Mouse (Mus musculus) limb, embryonic 11.5 days (tissue): Measurements from ENCODE around the gene Abcc4. TPM values are rescaled to one million over a fixed set of nuclear protein-coding genes. Genes with fewer than 3 reads are reported as not detected.

Experiments
- ATAC-seq: fragments of 200-750 bp; cut with Nextera tagmentation; 2 replicates; pipeline ENCODE4 v1.8.0; 2017; ENCODE audit warnings: low read depth; ENCODE audit not compliant: insufficient number of reproducible peaks, low FRiP score, low TSS enrichment
- DNase-seq: peaks from one replicate; pipeline ENCODE4 v3.0.0-alpha.2; 2015; ENCODE audit warnings: low spot score
- H3K27ac ChIP-seq: fragments of 300-500 bp; sonication (generic); replicated peaks from 2 replicates; pipeline ENCODE4 v1.5.1; 2014; ENCODE audit warnings: low read depth, mild to moderate bottlenecking, low read length
- H3K27me3 ChIP-seq: fragments of 300-500 bp; sonication (generic); 2 replicates; pipeline ENCODE4 v1.6.1; 2014; ENCODE audit warnings: mild to moderate bottlenecking, low read length, mixed read lengths; ENCODE audit not compliant: control insufficient read depth, insufficient read depth
- H3K36me3 ChIP-seq: fragments of 300-500 bp; sonication (generic); 2 replicates; pipeline ENCODE4 v1.6.1; 2014; ENCODE audit warnings: mild to moderate bottlenecking, low read length, moderate library complexity, mixed read lengths; ENCODE audit not compliant: control insufficient read depth, insufficient read depth
- H3K4me1 ChIP-seq: fragments of 300-500 bp; sonication (generic); 2 replicates; pipeline ENCODE4 v1.6.1; 2014; ENCODE audit warnings: low read length, mixed read lengths; ENCODE audit not compliant: control insufficient read depth, insufficient read depth
- H3K4me2 ChIP-seq: fragments of 300-500 bp; sonication (generic); 2 replicates; pipeline ENCODE4 v1.6.1; 2014; ENCODE audit warnings: low read depth, mild to moderate bottlenecking, moderate library complexity; ENCODE audit not compliant: severe bottlenecking
- H3K4me3 ChIP-seq: fragments of 300-500 bp; sonication (generic); 2 replicates; pipeline ENCODE4 v1.5.1; 2014; ENCODE audit warnings: low read depth, low read length
- H3K9ac ChIP-seq: fragments of 300-500 bp; sonication (generic); 2 replicates; pipeline ENCODE4 v1.6.1; 2014; ENCODE audit warnings: mild to moderate bottlenecking, low read length
- H3K9me3 ChIP-seq: fragments of 300-500 bp; sonication (generic); 2 replicates; pipeline ENCODE4 v1.6.1; 2016; ENCODE audit warnings: low read length; ENCODE audit not compliant: control insufficient read depth
- WGBS: fragments of 180-500 bp; shearing (Covaris S2); extraction: QIAGEN DNeasy Blood & Tissue Kit; methylation state at CpG from one replicate; pipeline ENCODE4 v1.1.7; 2014; 5-methylcytosine and 5-hydroxymethylcytosine counted together
- polyA plus RNA-seq: library from polyadenylated mRNA; unstranded; fragments of >200 nt; fragmentation: Nextera tagmentation; extraction: Ambion mirVana; gene quantifications from 2 replicates; pipeline ENCODE4 v1.2.1, GENCODE M21; 2014

Abcc4 gene
- polyA plus RNA-seq, 1 experiment from 2014 or later = 2.9 TPM

DNA sequence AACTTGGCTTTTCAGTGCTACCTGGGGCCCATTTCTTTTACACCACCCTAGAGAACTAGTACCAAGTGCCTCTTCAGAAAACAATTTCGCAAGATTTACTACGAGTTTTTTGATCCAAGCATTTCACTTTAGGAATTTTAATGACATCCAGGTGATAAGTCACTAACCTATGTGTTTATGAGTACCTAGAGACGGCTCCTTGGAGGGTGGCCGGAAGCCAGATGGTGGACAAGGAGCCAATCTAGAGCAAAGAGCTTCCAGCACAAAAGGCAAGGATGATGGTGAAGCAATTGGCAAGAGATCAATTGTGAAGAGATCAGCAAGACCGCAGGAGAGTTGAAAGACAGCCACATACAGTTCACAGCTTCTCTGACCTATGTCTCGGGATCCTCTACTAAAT, 8.7 kb upstream of the Abcc4 start:
- Histone ChIP-seq H3K9me3 (no peaks in the 10 kb centered on the region), H3K4me3 (no peak overlapping the region), H3K4me1 (peaks cover 20% of the 10 kb centered on the region), H3K4me2 (no peak overlapping the region), H3K27me3 (peaks cover 4% of the 10 kb centered on the region; the same call in 1 of the 2 replicates), H3K9ac (no peak overlapping the region), H3K36me3 (no peaks in the 10 kb centered on the region), H3K27ac (no peak overlapping the region)
- no peak for ATAC-seq
- 28% methylated on average over 6 of the region's 6 CpGs for WGBS
- peak; percentile 51 for DNase-seq

DNA sequence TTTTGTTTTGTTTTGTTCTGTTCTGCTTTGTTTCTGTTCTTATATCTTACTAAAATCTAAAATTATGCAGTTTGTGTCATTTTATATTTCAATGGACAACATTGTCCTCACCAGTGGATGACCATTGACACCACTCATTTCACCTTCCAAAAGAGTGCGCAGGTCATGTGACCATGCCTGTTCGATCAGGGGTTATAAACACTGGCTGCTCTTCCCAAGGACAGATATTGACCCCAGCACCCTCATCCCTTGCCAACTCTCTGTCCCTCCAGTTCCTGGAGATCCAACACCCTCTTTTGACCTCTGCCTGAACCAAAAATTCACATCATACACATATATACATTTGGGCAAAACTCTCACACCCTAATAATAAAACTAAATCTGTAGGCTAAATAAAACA, 8.3 kb upstream of the Abcc4 start:
- DNase-seq (no peak), ATAC-seq (no peak)
- Histone ChIP-seq H3K36me3 (no peaks in the 10 kb centered on the region), H3K27ac (no peak overlapping the region), H3K9ac (no peak overlapping the region), H3K27me3 (peaks cover 4% of the 10 kb centered on the region; the same call in 1 of the 2 replicates), H3K9me3 (no peaks in the 10 kb centered on the region), H3K4me2 (no peak overlapping the region), H3K4me3 (no peak overlapping the region), H3K4me1 (peaks cover 20% of the 10 kb centered on the region)
- 71% methylated on average over 2 of the region's 2 CpGs for WGBS

DNA sequence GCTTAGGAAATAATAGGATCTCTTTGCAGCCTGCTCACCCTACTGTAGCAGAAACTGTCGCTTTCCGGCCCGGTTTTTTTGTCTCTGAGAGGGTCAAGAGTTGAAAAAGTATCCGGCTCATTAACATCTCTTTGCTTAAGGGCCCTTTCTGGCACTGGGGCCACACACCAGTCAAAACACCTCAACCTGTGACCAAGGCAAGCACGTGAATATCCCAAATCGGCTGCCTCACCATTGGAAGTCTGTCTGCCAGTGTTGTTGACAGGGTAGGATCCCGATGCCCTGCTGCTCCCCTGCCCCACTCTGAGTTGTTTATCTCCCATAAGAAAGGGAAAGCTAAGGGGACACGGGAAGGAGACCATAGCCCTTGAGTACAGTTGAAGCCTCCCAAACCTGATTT, 7.8 kb upstream of the Abcc4 start:
- DNase-seq = no peak
- peaks cover 4% of the 10 kb centered on the region; the same call in 1 of the 2 replicates for H3K27me3 ChIP-seq

DNA sequence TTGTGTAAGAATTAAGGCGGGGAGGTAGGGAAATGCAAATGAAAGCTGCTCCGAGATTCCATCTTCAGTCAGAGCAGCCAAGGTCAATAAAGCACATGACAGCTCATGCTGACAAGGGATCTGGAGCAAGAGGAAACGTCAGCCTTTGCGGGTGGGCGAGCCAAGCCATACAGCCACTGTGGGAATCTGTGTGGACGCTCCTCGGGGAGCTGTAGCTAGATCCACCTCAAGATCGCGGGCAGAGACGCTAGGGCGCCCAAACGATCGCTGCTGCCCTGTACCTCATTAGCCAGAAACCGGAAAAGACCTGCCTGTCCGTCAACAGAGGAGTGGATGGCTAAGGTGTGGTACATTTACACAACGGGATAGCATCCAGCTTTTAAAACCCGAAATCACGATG, 7.4 kb upstream of the Abcc4 start:
- Histone ChIP-seq H3K27me3 (peaks cover 4% of the 10 kb centered on the region; the same call in 1 of the 2 replicates), H3K9me3 (no peaks in the 10 kb centered on the region), H3K9ac (no peak overlapping the region), H3K4me1 (peaks cover 15% of the 10 kb centered on the region), H3K27ac (no peak overlapping the region), H3K4me2 (peak overlapping the region; percentile 47), H3K36me3 (no peaks in the 10 kb centered on the region), H3K4me3 (0 out of 2 replicates have a peak overlapping the region, but pooled peaks have one; percentile 19)
- ATAC-seq (no peak), DNase-seq (peak; percentile 46)
- 4% methylated on average over 18 of the region's 18 CpGs for WGBS

More for the DNA sequence above, 7.8 kb upstream of the Abcc4 start:
- no peaks in the 10 kb centered on the region for H3K36me3 ChIP-seq
- H3K4me1 ChIP-seq = peaks cover 16% of the 10 kb centered on the region
- WGBS = 5% methylated on average over 8 of the region's 8 CpGs
- no peak overlapping the region for H3K4me3 ChIP-seq
- H3K27ac ChIP-seq = no peak overlapping the region
- no peaks in the 10 kb centered on the region for H3K9me3 ChIP-seq
- H3K4me2 ChIP-seq = peak overlapping the region; percentile 47
- no peak overlapping the region for H3K9ac ChIP-seq
- no peak for ATAC-seq

DNA sequence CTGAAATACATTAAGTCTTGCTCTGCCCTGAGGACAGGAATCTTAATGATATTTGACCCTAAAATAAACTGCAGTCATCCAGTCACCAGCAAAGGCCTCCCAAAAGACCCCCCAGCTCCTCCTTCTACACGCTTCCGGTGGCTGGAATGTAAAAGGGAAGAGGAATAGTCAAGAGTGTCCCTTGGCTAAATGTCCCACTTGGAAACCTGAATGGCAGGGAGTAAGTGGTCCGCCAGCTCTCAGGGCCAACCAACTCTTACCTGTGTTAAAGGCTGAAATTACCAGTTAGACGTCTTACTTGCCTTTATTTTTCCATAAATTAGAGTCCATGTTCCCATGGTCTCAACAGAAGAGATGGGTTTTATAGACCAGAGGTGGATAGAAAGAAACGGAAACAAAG, 6.9 kb upstream of the Abcc4 start:
- Histone ChIP-seq H3K36me3 (no peaks in the 10 kb centered on the region), H3K4me2 (no peak overlapping the region; the same call in 1 of the 2 replicates), H3K9me3 (no peaks in the 10 kb centered on the region), H3K27ac (no peak overlapping the region), H3K4me3 (no peak overlapping the region), H3K27me3 (peaks cover 8% of the 10 kb centered on the region; the same call in 1 of the 2 replicates), H3K4me1 (peaks cover 15% of the 10 kb centered on the region), H3K9ac (no peak overlapping the region)
- WGBS = 49% methylated on average over 5 of the region's 5 CpGs
- ATAC-seq (no peak), DNase-seq (no peak)

DNA sequence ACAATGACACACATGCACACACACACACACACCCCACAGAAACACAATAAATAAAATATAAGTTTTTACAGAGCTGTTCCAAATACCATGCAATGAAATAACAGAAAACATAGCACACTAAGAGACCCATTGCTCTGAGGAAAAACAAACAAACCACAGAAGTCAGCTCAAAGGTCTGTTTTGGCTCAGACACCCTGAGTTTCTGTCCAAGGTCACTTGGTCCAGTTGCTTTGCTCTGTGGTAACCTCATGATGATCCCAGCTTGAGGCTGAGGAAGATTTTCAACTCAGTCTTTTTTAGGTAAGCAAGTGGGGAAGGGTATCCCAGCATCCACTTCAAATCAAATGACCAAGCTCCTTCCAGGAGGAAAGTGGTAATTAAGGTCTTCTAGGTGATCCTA, 4.9 kb upstream of the Abcc4 start:
- Histone ChIP-seq H3K9me3 (no peaks in the 10 kb centered on the region), H3K27ac (no peak overlapping the region), H3K36me3 (no peaks in the 10 kb centered on the region), H3K9ac (no peak overlapping the region), H3K4me3 (no peak overlapping the region), H3K4me1 (peaks cover 20% of the 10 kb centered on the region), H3K27me3 (peaks cover 20% of the 10 kb centered on the region), H3K4me2 (no peak overlapping the region)
- DNase-seq = no peak
- no peak for ATAC-seq

DNA sequence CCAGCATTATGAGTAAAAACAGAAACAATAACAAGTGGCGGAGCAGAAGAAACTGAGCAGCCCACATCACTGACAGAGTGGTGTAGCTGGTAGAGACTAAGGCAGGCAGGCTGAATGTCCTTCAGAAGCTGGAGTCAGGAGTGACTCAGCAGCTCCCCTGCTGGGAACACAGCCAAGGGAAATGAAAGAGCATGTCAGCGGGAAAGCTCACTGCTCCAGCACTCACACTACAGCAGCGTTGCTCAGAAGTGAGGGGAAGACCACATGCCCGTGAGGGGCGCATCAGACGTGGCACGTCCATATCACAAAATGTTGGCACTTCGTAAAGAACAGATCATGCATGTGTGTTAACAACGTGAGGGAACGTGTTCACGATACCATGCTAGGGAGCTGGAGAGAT, 3.7 kb upstream of the Abcc4 start:
- 39% methylated on average over 11 of the region's 11 CpGs for WGBS
- Histone ChIP-seq H3K27me3 (peaks cover 30% of the 10 kb centered on the region), H3K4me2 (no peak overlapping the region; the same call in 1 of the 2 replicates), H3K9me3 (no peaks in the 10 kb centered on the region), H3K4me1 (peaks cover 23% of the 10 kb centered on the region), H3K27ac (no peak overlapping the region), H3K9ac (no peak overlapping the region), H3K36me3 (no peaks in the 10 kb centered on the region), H3K4me3 (no peak overlapping the region)
- peak; percentile 70 for DNase-seq
- ATAC-seq = no peak

DNA sequence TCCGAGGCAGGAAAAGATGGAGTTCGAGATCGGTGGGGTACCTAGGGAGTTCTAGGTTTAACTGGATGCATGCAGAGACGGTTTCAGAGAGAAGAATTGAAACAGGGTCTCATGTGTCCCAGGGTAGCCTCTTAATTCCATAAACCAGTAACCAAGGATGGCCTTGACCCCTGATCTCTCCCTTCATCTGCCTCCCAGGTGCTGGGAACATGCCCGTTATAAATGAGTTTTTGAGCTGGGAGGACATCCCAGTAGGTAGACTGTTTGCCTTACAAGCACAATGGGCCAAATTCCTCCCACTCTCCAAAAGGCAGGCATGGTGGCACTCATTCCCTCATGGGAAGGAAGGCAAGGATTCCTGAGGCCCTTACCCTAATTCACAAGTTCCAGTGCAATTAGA, 2.1 kb upstream of the Abcc4 start:
- peaks cover 13% of the 10 kb centered on the region; the same call in 1 of the 2 replicates for H3K4me1 ChIP-seq
- ATAC-seq (no peak), DNase-seq (no peak)
- H3K27me3 ChIP-seq = peaks cover 36% of the 10 kb centered on the region
- H3K4me3 ChIP-seq = no peak overlapping the region
- H3K9ac ChIP-seq = no peak overlapping the region
- no peak overlapping the region for H3K4me2 ChIP-seq
- H3K27ac ChIP-seq = no peak overlapping the region
- 85% methylated on average over 5 of the region's 5 CpGs for WGBS
- no peaks in the 10 kb centered on the region for H3K36me3 ChIP-seq
- H3K9me3 ChIP-seq = no peaks in the 10 kb centered on the region

DNA sequence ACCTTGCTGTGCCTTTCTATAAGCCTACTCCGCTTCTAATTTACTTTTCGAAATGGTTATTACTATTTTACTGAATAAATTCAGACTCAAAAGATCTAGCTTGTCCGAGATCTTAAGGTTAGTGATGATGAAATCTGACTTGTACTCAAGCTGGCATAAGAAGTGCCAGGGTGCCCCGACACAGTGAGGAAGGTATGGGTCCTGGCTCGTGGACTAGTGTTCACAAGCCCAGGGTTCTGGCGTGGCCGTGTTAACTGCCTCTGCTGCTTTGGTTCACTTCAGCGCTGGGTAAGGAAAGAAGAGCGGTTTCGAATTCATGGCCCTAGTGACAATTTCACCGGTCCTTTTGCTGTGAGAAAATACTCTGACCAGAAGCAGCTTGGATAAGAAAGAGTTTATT, 943 bp upstream of the Abcc4 start:
- no peak overlapping the region for H3K27ac ChIP-seq
- 0 out of 2 replicates have a peak, but pooled peaks cover 12% of the 10 kb centered on the region for H3K4me1 ChIP-seq
- no peak for ATAC-seq
- DNase-seq = no peak
- H3K4me2 ChIP-seq = peak overlapping the region; percentile 99
- no peaks in the 10 kb centered on the region for H3K36me3 ChIP-seq
- 78% methylated on average over 11 of the region's 11 CpGs for WGBS
- H3K4me3 ChIP-seq = no peak overlapping the region
- H3K27me3 ChIP-seq = peaks cover 32% of the 10 kb centered on the region
- no peak overlapping the region for H3K9ac ChIP-seq
- no peaks in the 10 kb centered on the region for H3K9me3 ChIP-seq
